Mouse (Mus musculus) olfactory bulb, adult 2 months (tissue): ENCODE results near the gene Hist1h1d.

Experiments
- CTCF ChIP-seq: fragments of 200-500 bp; IDR thresholded peaks from 2 replicates; pipeline ENCODE4 v1.5.1; 2012; ENCODE audit warnings: low read depth, mild to moderate bottlenecking, low read length, moderate library complexity; ENCODE audit not compliant: insufficient read depth
- POLR2A ChIP-seq: fragments of 200-500 bp; IDR thresholded peaks from 2 replicates; pipeline ENCODE4 v1.6.1; 2012; ENCODE audit warnings: mild to moderate bottlenecking, low read depth, low read length, moderate library complexity; ENCODE audit not compliant: insufficient read depth

GRCm38 (mm10) chr13:23551931-23552914 is 839 bp upstream of the Hist1h1d start:
- TF ChIP-seq POLR2A: no peak
- TF ChIP-seq CTCF: no peak
